Mouse (Mus musculus) spleen, adult 2 months (tissue): ENCODE data around the gene Cox6a2. TPM values are rescaled to one million over a fixed set of nuclear protein-coding genes. Genes with fewer than 3 reads are reported as not detected.

Source experiments
- DNase-seq, 2 experiments: peaks; one replicate each; pipeline versions ENCODE4 v3.0.0 to v3.0.0-alpha.2; 2012 to 2021; ENCODE audit warnings: low spot score in 2 of 2, low read depth in 1 of 2
- H3K27ac ChIP-seq: fragments of 200-500 bp; 2 replicates; pipeline ENCODE4 v1.5.1; 2012; ENCODE audit warnings: low read length, inconsistent platforms; ENCODE audit not compliant: insufficient read depth
- H3K27me3 ChIP-seq: fragments of 200-500 bp; 2 replicates; pipeline ENCODE4 v1.6.1; 2012; ENCODE audit warnings: mild to moderate bottlenecking, moderate library complexity, low read length, inconsistent platforms; ENCODE audit not compliant: control insufficient read depth, insufficient read depth
- H3K36me3 ChIP-seq: fragments of 200-500 bp; 2 replicates; pipeline ENCODE4 v1.6.1; 2012; ENCODE audit warnings: mild to moderate bottlenecking, low read length, inconsistent platforms; ENCODE audit not compliant: control insufficient read depth, insufficient read depth
- H3K4me1 ChIP-seq: fragments of 200-500 bp; 2 replicates; pipeline ENCODE4 v1.6.1; 2011; ENCODE audit warnings: inconsistent platforms; ENCODE audit not compliant: control insufficient read depth, insufficient read depth, insufficient read length
- H3K4me3 ChIP-seq: fragments of 200-500 bp; 2 replicates; pipeline ENCODE4 v1.5.1; 2011; ENCODE audit warnings: mild to moderate bottlenecking, inconsistent platforms; ENCODE audit not compliant: insufficient read depth, insufficient read length; ENCODE audit errors: extremely low read depth
- CTCF ChIP-seq: fragments of 200-500 bp; IDR thresholded peaks from 2 replicates; pipeline ENCODE4 v1.5.1; 2011; ENCODE audit warnings: mild to moderate bottlenecking, inconsistent platforms; ENCODE audit not compliant: insufficient read depth, insufficient read length, insufficient replicate concordance; ENCODE audit errors: extremely low read depth
- POLR2A ChIP-seq: fragments of 200-500 bp; IDR thresholded peaks from 2 replicates; pipeline ENCODE4 v1.6.1; 2011; ENCODE audit warnings: low read depth, low read length, inconsistent platforms
- WGBS: fragments of 180-500 bp; shearing (Covaris S2); methylation state at CpG from one replicate; pipeline ENCODE4 v1.1.7; 2018; 5-methylcytosine and 5-hydroxymethylcytosine counted together
- polyA plus RNA-seq: library from polyadenylated mRNA; depleted of rRNA; stranded (reverse); fragments of >200 nt; gene quantifications from 2 replicates; pipeline ENCODE4 v1.2.3, GENCODE M21; 2012

Cox6a2 gene
- polyA plus RNA-seq, 1 experiment, result 17.6 TPM

- 93% methylated on average over 27 of the region's 27 CpGs for WGBS
- peaks cover 30% of the 10 kb centered on the region for H3K36me3 ChIP-seq
Observed at GRCm38 (mm10) chr7:128240131-128240784, 34.1 kb upstream of the Cox6a2 start.

GRCm38 (mm10) chr7:128238991-128239390, 32.8 kb upstream of the Cox6a2 start:
- Histone ChIP-seq H3K36me3 (peaks cover 24% of the 10 kb centered on the region), H3K4me3 (no peak overlapping the region), H3K27ac (no peak overlapping the region), H3K4me1 (peaks cover 3% of the 10 kb centered on the region; the same call in 1 of the 2 replicates), H3K27me3 (no peaks in the 10 kb centered on the region)
- 32% methylated on average over 4 of the region's 4 CpGs for WGBS
- TF ChIP-seq POLR2A, result no peak
- no peak for TF ChIP-seq CTCF
- peak in 1 of 2 experiments; percentile 19 for DNase-seq

More at GRCm38 (mm10) chr7:128240131-128240784, 34.1 kb upstream of the Cox6a2 start:
- Histone ChIP-seq H3K4me3 (no peak overlapping the region), H3K27me3 (no peaks in the 10 kb centered on the region), H3K27ac (no peak overlapping the region), H3K4me1 (peaks cover 3% of the 10 kb centered on the region; the same call in 1 of the 2 replicates)
- DNase-seq, result no peak
- no peak for TF ChIP-seq CTCF
- TF ChIP-seq POLR2A, result no peak

- Histone ChIP-seq H3K36me3 (peaks cover 20% of the 10 kb centered on the region), H3K27ac (peak within 1 kb of the TSS; percentile 99), H3K27me3 (no peaks in the 10 kb centered on the region), H3K4me1 (peaks cover 3% of the 10 kb centered on the region; the same call in 1 of the 2 replicates), H3K4me3 (peak within 1 kb of the TSS; percentile 82)
- under 1% methylated on average over 72 of the region's 72 CpGs for WGBS
- TF ChIP-seq POLR2A, result peak; percentile 62
- TF ChIP-seq CTCF, result no peak
- DNase-seq, result peak; percentile 98 to 100
Observed at GRCm38 (mm10) chr7:128237927-128238778, 32.0 kb upstream of the Cox6a2 start, which contains the start of gene 9130023H24Rik. Gene 9130023H24Rik (minus strand): TSS chr7:128238031.

- WGBS, result under 1% methylated on average over 25 of the region's 25 CpGs
Observed at GRCm38 (mm10) chr7:128237593-128237926, 31.4 kb upstream of the Cox6a2 start.

GRCm38 (mm10) chr7:128236856-128237592, 30.8 kb upstream of the Cox6a2 start, which contains the start of gene Armc5:
Gene Armc5 (plus strand): TSS chr7:128237342.
- no peaks in the 10 kb centered on the region for H3K27me3 ChIP-seq
- peaks cover 3% of the 10 kb centered on the region; the same call in 1 of the 2 replicates for H3K4me1 ChIP-seq
- peaks cover 11% of the 10 kb centered on the region for H3K36me3 ChIP-seq
- H3K4me3 ChIP-seq, result peak within 1 kb of the TSS; percentile 82
- TF ChIP-seq POLR2A, result no peak
- TF ChIP-seq CTCF, result peak; percentile 66; the same call in 1 of the 2 replicates
- 23% methylated on average over 37 of the region's 37 CpGs for WGBS
- peak within 1 kb of the TSS; percentile 99 for H3K27ac ChIP-seq
- peak; percentile 43 to 69 for DNase-seq

More at GRCm38 (mm10) chr7:128237593-128237926, 31.4 kb upstream of the Cox6a2 start:
- no peak for TF ChIP-seq CTCF
- TF ChIP-seq POLR2A, result no peak
- H3K36me3 ChIP-seq, result peaks cover 15% of the 10 kb centered on the region
- peak overlapping the region; percentile 99 for H3K27ac ChIP-seq
- no peak for DNase-seq
- peak overlapping the region; percentile 82 for H3K4me3 ChIP-seq
- peaks cover 3% of the 10 kb centered on the region; the same call in 1 of the 2 replicates for H3K4me1 ChIP-seq
- no peaks in the 10 kb centered on the region for H3K27me3 ChIP-seq

GRCm38 (mm10) chr7:128236426-128236825, 30.2 kb upstream of the Cox6a2 start:
- DNase-seq, result no peak

More at GRCm38 (mm10) chr7:128236426-128236825, 30.2 kb upstream of the Cox6a2 start:
- WGBS, result 89% methylated on average over 13 of the region's 13 CpGs
- Histone ChIP-seq H3K27me3 (no peaks in the 10 kb centered on the region), H3K36me3 (peaks cover 10% of the 10 kb centered on the region), H3K4me1 (peaks cover 3% of the 10 kb centered on the region; the same call in 1 of the 2 replicates), H3K4me3 (no peak overlapping the region), H3K27ac (no peak overlapping the region)
- TF ChIP-seq POLR2A, result no peak
